Mouse (Mus musculus): ENCODE measurements around the gene Cnfn.

- TF ChIP-seq CTCF (conservative IDR thresholded peaks at IDR 0.05; ENCODE audit: insufficient read depth, insufficient read length, low read depth, low read length) (no peak), POLR2A (IDR thresholded peaks at IDR 0.05; ENCODE audit: low read depth, low read length) (no peak)
Measured at GRCm38 (mm10) chr7:25383891-25384290, 14.4 kb upstream of the Cnfn start.
